Mouse (Mus musculus): Measurements from ENCODE around the gene Il9r.

- no peak for TF ChIP-seq EP300 (IDR thresholded peaks at IDR 0.05; ENCODE audit: low read depth)
- no peak for TF ChIP-seq CTCF (IDR thresholded peaks at IDR 0.05; ENCODE audit: low read depth)
Measured at GRCm38 (mm10) chr11:32241391-32241790, 41.3 kb upstream of the Il9r start.

All from liver, embryonic 14.5 days (tissue).